Mouse (Mus musculus): ENCODE measurements around the gene Cacna1e.

Cacna1e gene

GRCm38 (mm10) chr1:154715596-154715995 lies 168.7 kb downstream of the Cacna1e start:
- in situ Hi-C loops (cut with MboI) = no loop called here

GRCm38 (mm10) chr1:154712747-154713146 lies 171.6 kb downstream of the Cacna1e start:
- in situ Hi-C loops (cut with MboI) = no loop called here

- in situ Hi-C loops (cut with MboI) = no loop called here
Observed at GRCm38 (mm10) chr1:154707584-154708290, 176.6 kb downstream of the Cacna1e start.

GRCm38 (mm10) chr1:154706974-154707373 lies 177.3 kb downstream of the Cacna1e start:
- in situ Hi-C loops (cut with MboI) = no loop called here

GRCm38 (mm10) chr1:154705882-154706565 lies 178.3 kb downstream of the Cacna1e start:
- in situ Hi-C loops (cut with MboI) = no loop called here

- in situ Hi-C loops (cut with MboI) = no loop called here
Observed at GRCm38 (mm10) chr1:154704558-154705185, 179.6 kb downstream of the Cacna1e start.

GRCm38 (mm10) chr1:154702623-154703022 lies 181.7 kb downstream of the Cacna1e start:
- in situ Hi-C loops (cut with MboI) = no loop called here

GRCm38 (mm10) chr1:154688876-154689665 lies 195.2 kb downstream of the Cacna1e start:
- in situ Hi-C loops (cut with MboI) = no loop called here

- in situ Hi-C loops (cut with MboI) = no loop called here
Observed at GRCm38 (mm10) chr1:154686861-154687260, 197.4 kb downstream of the Cacna1e start.

GRCm38 (mm10) chr1:154683477-154684106 lies 200.7 kb downstream of the Cacna1e start:
- in situ Hi-C loops (cut with MboI) = no loop called here

GRCm38 (mm10) chr1:154678989-154679388 lies 205.3 kb downstream of the Cacna1e start:
- in situ Hi-C loops (cut with MboI) = no loop called here

GRCm38 (mm10) chr1:154678151-154678550 lies 206.2 kb downstream of the Cacna1e start:
- in situ Hi-C loops (cut with MboI) = no loop called here

GRCm38 (mm10) chr1:154677677-154678076 lies 206.6 kb downstream of the Cacna1e start:
- in situ Hi-C loops (cut with MboI) = no loop called here

GRCm38 (mm10) chr1:154663721-154664120 lies 220.6 kb downstream of the Cacna1e start:
- in situ Hi-C loops (cut with MboI) = no loop called here

- in situ Hi-C loops (cut with MboI) = no loop called here
Observed at GRCm38 (mm10) chr1:154661977-154662376, 222.3 kb downstream of the Cacna1e start.

- in situ Hi-C loops (cut with MboI) = no loop called here
Observed at GRCm38 (mm10) chr1:154661221-154661864, 223.0 kb downstream of the Cacna1e start.

GRCm38 (mm10) chr1:154657366-154657765 lies 226.9 kb downstream of the Cacna1e start:
- in situ Hi-C loops (cut with MboI) = no loop called here

GRCm38 (mm10) chr1:154653951-154654350 lies 230.3 kb downstream of the Cacna1e start:
- in situ Hi-C loops (cut with MboI) = no loop called here

- in situ Hi-C loops (cut with MboI) = no loop called here
Observed at GRCm38 (mm10) chr1:154646156-154646950, 237.9 kb downstream of the Cacna1e start.

- in situ Hi-C loops (cut with MboI) = no loop called here
Observed at GRCm38 (mm10) chr1:154637821-154638220, 246.5 kb downstream of the Cacna1e start.
